In the genomic region with DNA sequence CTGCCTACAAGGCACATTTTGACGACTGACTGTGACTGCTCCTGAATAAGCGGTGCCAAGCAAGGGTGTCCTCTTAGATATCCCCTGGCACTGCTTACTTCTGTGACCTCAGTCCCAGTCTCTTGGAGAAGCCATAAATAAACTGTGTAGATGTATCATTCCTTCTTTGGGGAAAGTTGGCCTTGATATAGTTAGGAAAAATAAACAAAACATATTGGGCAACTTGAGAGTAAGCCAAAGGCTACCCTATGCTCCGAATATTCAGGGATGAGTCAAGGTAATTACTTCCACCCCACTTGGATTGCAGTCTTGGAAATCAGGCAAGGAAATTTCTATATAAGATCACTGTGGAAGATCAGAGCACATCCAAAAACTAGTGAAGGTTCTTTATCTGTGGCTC, we compare ENCODE assay signal across 17 mouse cellular contexts.
"Had no signal": no experiment of that assay in that cellular context is flagged by ENCODE, and none has a peak within 500 bp of the region (broad histone marks: within the 10 kb centered on the region; RNA-seq: fewer than 3 reads in every experiment).

No protein-coding gene starts in this region.

- H3K27me3 ChIP-seq: liver, embryonic 15.5 days; lung, embryonic 15.5 days; midbrain, embryonic 12.5 days; neural tube, embryonic 12.5 days; stomach, embryonic 15.5 days had no signal

- H3K9me3 ChIP-seq: liver, embryonic 15.5 days; lung, embryonic 15.5 days; midbrain, embryonic 10.5 days; midbrain, embryonic 12.5 days; neural tube, embryonic 12.5 days; stomach, embryonic 15.5 days had no signal

- H3K9ac ChIP-seq: liver, embryonic 15.5 days; liver, postnatal 0 days; lung, embryonic 15.5 days; midbrain, embryonic 12.5 days; neural tube, embryonic 12.5 days; stomach, embryonic 15.5 days had no signal

- H3K4me1 ChIP-seq: liver, embryonic 15.5 days; midbrain, embryonic 10.5 days; midbrain, embryonic 12.5 days; neural tube, embryonic 12.5 days had no signal

- H3K36me3 ChIP-seq: liver, embryonic 15.5 days; lung, embryonic 15.5 days; midbrain, embryonic 10.5 days; midbrain, embryonic 12.5 days; neural tube, embryonic 12.5 days; stomach, embryonic 15.5 days had no signal

- H3K4me2 ChIP-seq: liver, embryonic 15.5 days; lung, embryonic 15.5 days; midbrain, embryonic 12.5 days; neural tube, embryonic 12.5 days; stomach, embryonic 15.5 days had no signal

- H3K27ac ChIP-seq: liver, embryonic 15.5 days; lung, embryonic 15.5 days; midbrain, embryonic 10.5 days; midbrain, embryonic 12.5 days; neural tube, embryonic 12.5 days; stomach, postnatal 0 days had no signal

- DNase-seq: liver, postnatal 0 days; lung, adult 2 months; lung, postnatal 4 days; midbrain, embryonic 14.5 days; right cerebral cortex, postnatal 14 days; thymus, adult 2 months; thymus, postnatal 25 days; thymus, postnatal 4 days had no signal

- ATAC-seq: liver, postnatal 0 days; lung, postnatal 0 days; midbrain, embryonic 16.5 days had no signal

- H3K4me3 ChIP-seq: liver, embryonic 15.5 days; lung, embryonic 15.5 days; midbrain, embryonic 10.5 days; midbrain, embryonic 12.5 days; neural tube, embryonic 12.5 days; stomach, embryonic 15.5 days had no signal
